Mouse (Mus musculus) hematopoietic stem cell, adult 5-6 weeks (primary cell): ENCODE measurements around the gene Sema5a. TPM values are rescaled to one million over a fixed set of nuclear protein-coding genes. Genes with fewer than 3 reads are reported as not detected.

ENCODE experiments used
- ATAC-seq, 2 experiments: fragments of 125-278 bp in 1 of 2; replicated peaks in 1 of 2; 2 replicates each; pipeline ENCODE4 v1.8.0; 2016 to 2017; ENCODE audit warnings: inconsistent platforms in 2 of 2, mild to moderate bottlenecking in 2 of 2, moderate number of reproducible peaks in 2 of 2, low read depth in 1 of 2, moderate TSS enrichment in 1 of 2; ENCODE audit not compliant: low FRiP score in 2 of 2, poor library complexity in 2 of 2, severe bottlenecking in 2 of 2, insufficient read depth in 1 of 2, low TSS enrichment in 1 of 2
- total RNA-seq: library from RNA; stranded (forward); fragments of 172-1452, 232-1000 nt; gene quantifications from 2 replicates; pipeline ENCODE4 v1.2.3, GENCODE M21; 2017

The Sema5a gene
- total RNA-seq, 1 experiment from 2014 or later: not detected

- no peak for ATAC-seq
These were observed 85.2 kb downstream of the Sema5a start for GRCm38 (mm10) chr15:32329670-32330330.

- ATAC-seq: no peak
These were observed 85.8 kb downstream of the Sema5a start for GRCm38 (mm10) chr15:32330427-32330826.

GRCm38 (mm10) chr15:32331037-32331436, 86.4 kb downstream of the Sema5a start:
- ATAC-seq: no peak

GRCm38 (mm10) chr15:32333456-32333855, 88.8 kb downstream of the Sema5a start:
- ATAC-seq: no peak

- ATAC-seq: no peak
These were observed 93.2 kb downstream of the Sema5a start for GRCm38 (mm10) chr15:32337810-32338209.

- ATAC-seq: no peak
These were observed 94.2 kb downstream of the Sema5a start for GRCm38 (mm10) chr15:32338721-32339290.

GRCm38 (mm10) chr15:32339426-32339825, 94.8 kb downstream of the Sema5a start:
- no peak for ATAC-seq

- ATAC-seq: no peak
These were observed 96.8 kb downstream of the Sema5a start for GRCm38 (mm10) chr15:32341423-32341822.

GRCm38 (mm10) chr15:32343544-32343943, 98.9 kb downstream of the Sema5a start:
- no peak for ATAC-seq

- ATAC-seq: no peak
These were observed 102.7 kb downstream of the Sema5a start for GRCm38 (mm10) chr15:32347315-32347714.

- ATAC-seq: no peak
These were observed 104.7 kb downstream of the Sema5a start for GRCm38 (mm10) chr15:32349276-32349675.

- no peak for ATAC-seq
These were observed 108.4 kb downstream of the Sema5a start for GRCm38 (mm10) chr15:32352995-32353394.

- no peak for ATAC-seq
These were observed 108.9 kb downstream of the Sema5a start for GRCm38 (mm10) chr15:32353513-32353912.

GRCm38 (mm10) chr15:32356805-32357204, 112.2 kb downstream of the Sema5a start:
- ATAC-seq: no peak

GRCm38 (mm10) chr15:32367841-32368240, 123.2 kb downstream of the Sema5a start:
- no peak for ATAC-seq

GRCm38 (mm10) chr15:32370914-32371313, 126.3 kb downstream of the Sema5a start:
- ATAC-seq: no peak

- no peak for ATAC-seq
These were observed 126.8 kb downstream of the Sema5a start for GRCm38 (mm10) chr15:32371385-32371784.

- no peak for ATAC-seq
These were observed 131.7 kb downstream of the Sema5a start for GRCm38 (mm10) chr15:32376326-32376725.

GRCm38 (mm10) chr15:32377781-32378180, 133.2 kb downstream of the Sema5a start:
- ATAC-seq: no peak
